Mouse (Mus musculus) forebrain, embryonic 12.5 days (tissue): ENCODE results near the gene Pnpla2. TPM values are rescaled to one million over a fixed set of nuclear protein-coding genes. Genes with fewer than 3 reads are reported as not detected.
A peak's percentile ranks its signal among the peaks of the same experiment; 100 is the strongest.

Source experiments
- ATAC-seq: fragments of 200-750 bp; cut with Nextera tagmentation; 2 replicates; pipeline ENCODE4 v1.8.0; 2017; ENCODE audit warnings: moderate TSS enrichment; ENCODE audit not compliant: low FRiP score
- H3K27ac ChIP-seq: fragments of 300-500 bp; sonication (generic); 2 replicates; pipeline ENCODE4 v1.5.1; 2016; ENCODE audit warnings: mild to moderate bottlenecking
- H3K27me3 ChIP-seq: fragments of 300-500 bp; sonication (generic); 2 replicates; pipeline ENCODE4 v1.6.1; 2016; ENCODE audit warnings: mild to moderate bottlenecking
- H3K36me3 ChIP-seq: fragments of 300-500 bp; sonication (generic); replicated peaks from 2 replicates; pipeline ENCODE4 v1.6.1; 2016; ENCODE audit warnings: mild to moderate bottlenecking
- H3K4me1 ChIP-seq: fragments of 300-500 bp; sonication (generic); 2 replicates; pipeline ENCODE4 v1.6.1; 2016
- H3K4me2 ChIP-seq: fragments of 300-500 bp; sonication (generic); 2 replicates; pipeline ENCODE4 v1.6.1; 2016; ENCODE audit warnings: mild to moderate bottlenecking, moderate library complexity
- H3K4me3 ChIP-seq: fragments of 300-500 bp; sonication (generic); replicated peaks from 2 replicates; pipeline ENCODE4 v1.5.1; 2016; ENCODE audit warnings: mild to moderate bottlenecking
- H3K9ac ChIP-seq: fragments of 300-500 bp; sonication (generic); 2 replicates; pipeline ENCODE4 v1.6.1; 2016; ENCODE audit warnings: mild to moderate bottlenecking
- H3K9me3 ChIP-seq: fragments of 300-500 bp; sonication (generic); 2 replicates; pipeline ENCODE4 v1.6.1; 2016
- WGBS: fragments of 180-500 bp; shearing (Covaris S2); methylation state at CpG from one replicate; pipeline ENCODE4 v1.1.7; 2016; 5-methylcytosine and 5-hydroxymethylcytosine counted together
- polyA plus RNA-seq: library from polyadenylated mRNA; unstranded; fragments of >200 nt; fragmentation: Nextera tagmentation; extraction: Ambion mirVana; gene quantifications from 2 replicates; pipeline ENCODE4 v1.2.1, GENCODE M21; 2016

The Pnpla2 gene
- polyA plus RNA-seq, 1 experiment from 2014 or later, result 16.2 TPM

GRCm38 (mm10) chr7:141457986-141458660 is 3.1 kb downstream of the Pnpla2 start:
- Histone ChIP-seq H3K9ac (no peak overlapping the region), H3K4me2 (no peak overlapping the region)
- ATAC-seq, result no peak

GRCm38 (mm10) chr7:141458661-141459060 is 3.7 kb downstream of the Pnpla2 start:
- Histone ChIP-seq H3K9me3 (no peaks in the 10 kb centered on the region), H3K36me3 (peaks cover 12% of the 10 kb centered on the region; the same call in 1 of the 2 replicates), H3K4me1 (peaks cover 34% of the 10 kb centered on the region), H3K27me3 (peaks cover 55% of the 10 kb centered on the region), H3K4me3 (no peak overlapping the region), H3K4me2 (no peak overlapping the region), H3K9ac (no peak overlapping the region), H3K27ac (no peak overlapping the region)
- 90% methylated on average over 11 of the region's 11 CpGs for WGBS
- no peak for ATAC-seq

More at GRCm38 (mm10) chr7:141457986-141458660, 3.1 kb downstream of the Pnpla2 start:
- Histone ChIP-seq H3K4me3 (no peak overlapping the region), H3K4me1 (peaks cover 34% of the 10 kb centered on the region), H3K9me3 (no peaks in the 10 kb centered on the region), H3K27ac (no peak overlapping the region), H3K27me3 (peaks cover 50% of the 10 kb centered on the region), H3K36me3 (peaks cover 12% of the 10 kb centered on the region; the same call in 1 of the 2 replicates)
- WGBS, result 75% methylated on average over 15 of the region's 15 CpGs

- Histone ChIP-seq H3K9ac (no peak overlapping the region), H3K4me2 (no peak overlapping the region), H3K36me3 (peaks cover 12% of the 10 kb centered on the region; the same call in 1 of the 2 replicates), H3K9me3 (no peaks in the 10 kb centered on the region), H3K27me3 (peaks cover 62% of the 10 kb centered on the region), H3K4me1 (peaks cover 34% of the 10 kb centered on the region), H3K27ac (no peak overlapping the region), H3K4me3 (no peak overlapping the region)
- ATAC-seq, result no peak
- WGBS, result 92% methylated on average over 17 of the region's 17 CpGs
Observed at GRCm38 (mm10) chr7:141459301-141459711, 4.3 kb downstream of the Pnpla2 start.

GRCm38 (mm10) chr7:141460001-141460390 is 5.0 kb downstream of the Pnpla2 start:
- Histone ChIP-seq H3K36me3 (peaks cover 12% of the 10 kb centered on the region; the same call in 1 of the 2 replicates), H3K9ac (no peak overlapping the region), H3K4me2 (no peak overlapping the region), H3K27me3 (peaks cover 69% of the 10 kb centered on the region), H3K4me1 (peaks cover 34% of the 10 kb centered on the region), H3K9me3 (no peaks in the 10 kb centered on the region), H3K27ac (no peak overlapping the region), H3K4me3 (no peak overlapping the region)
- ATAC-seq, result no peak
- 80% methylated on average over 5 of the region's 5 CpGs for WGBS

- peaks cover 35% of the 10 kb centered on the region for H3K4me1 ChIP-seq
Observed at GRCm38 (mm10) chr7:141460391-141461113, 5.6 kb downstream of the Pnpla2 start, which contains the start of gene Cracr2b. Gene Cracr2b, plus strand, starts transcription at chr7:141461094.

GRCm38 (mm10) chr7:141461521-141462332 is 6.7 kb downstream of the Pnpla2 start:
- Histone ChIP-seq H3K4me2 (peak overlapping the region; percentile 58), H3K9ac (peak overlapping the region; percentile 47), H3K36me3 (peaks cover 12% of the 10 kb centered on the region; the same call in 1 of the 2 replicates), H3K27me3 (peaks cover 81% of the 10 kb centered on the region), H3K27ac (no peak overlapping the region), H3K4me3 (peak overlapping the region; percentile 38), H3K4me1 (peaks cover 25% of the 10 kb centered on the region), H3K9me3 (no peaks in the 10 kb centered on the region)
- ATAC-seq, result no peak
- WGBS, result 3% methylated on average over 52 of the region's 59 CpGs

More at GRCm38 (mm10) chr7:141460391-141461113, 5.6 kb downstream of the Pnpla2 start, which contains the start of gene Cracr2b:
- peaks cover 12% of the 10 kb centered on the region; the same call in 1 of the 2 replicates for H3K36me3 ChIP-seq
- H3K27ac ChIP-seq, result no peak within 1 kb of the TSS
- peak within 1 kb of the TSS; percentile 47 for H3K9ac ChIP-seq
- 75% methylated on average over 15 of the region's 15 CpGs for WGBS
- peak within 1 kb of the TSS; percentile 58 for H3K4me2 ChIP-seq
- H3K9me3 ChIP-seq, result no peaks in the 10 kb centered on the region
- H3K27me3 ChIP-seq, result peaks cover 74% of the 10 kb centered on the region
- peak within 1 kb of the TSS; percentile 38 for H3K4me3 ChIP-seq
- ATAC-seq, result no peak

GRCm38 (mm10) chr7:141462333-141462821 is 7.4 kb downstream of the Pnpla2 start:
- H3K4me2 ChIP-seq, result peak overlapping the region; percentile 58; the same call in 1 of the 2 replicates
- peak overlapping the region; percentile 38 for H3K4me3 ChIP-seq
- H3K27ac ChIP-seq, result no peak overlapping the region
- H3K9me3 ChIP-seq, result no peaks in the 10 kb centered on the region
- H3K36me3 ChIP-seq, result peaks cover 12% of the 10 kb centered on the region; the same call in 1 of the 2 replicates
- peaks cover 84% of the 10 kb centered on the region for H3K27me3 ChIP-seq
- 17% methylated on average over 5 of the region's 5 CpGs for WGBS
- no peak overlapping the region for H3K9ac ChIP-seq
- no peak for ATAC-seq
- peaks cover 30% of the 10 kb centered on the region for H3K4me1 ChIP-seq

- H3K36me3 ChIP-seq, result peaks cover 7% of the 10 kb centered on the region; the same call in 1 of the 2 replicates
- H3K27me3 ChIP-seq, result peaks cover 79% of the 10 kb centered on the region
- H3K4me2 ChIP-seq, result 0 out of 2 replicates have a peak overlapping the region, but pooled peaks have one; percentile 15
- H3K4me1 ChIP-seq, result peaks cover 47% of the 10 kb centered on the region
- no peaks in the 10 kb centered on the region for H3K9me3 ChIP-seq
- H3K27ac ChIP-seq, result no peak overlapping the region
- H3K9ac ChIP-seq, result no peak overlapping the region
- 23% methylated on average over 12 of the region's 12 CpGs for WGBS
- H3K4me3 ChIP-seq, result peak overlapping the region; percentile 13
- ATAC-seq, result no peak
Observed at GRCm38 (mm10) chr7:141463824-141464602, 9.0 kb downstream of the Pnpla2 start.

- no peak for ATAC-seq
- Histone ChIP-seq H3K9me3 (no peaks in the 10 kb centered on the region), H3K4me3 (peak overlapping the region; percentile 13), H3K9ac (0 out of 2 replicates have a peak overlapping the region, but pooled peaks have one; percentile 25), H3K36me3 (peaks cover 4% of the 10 kb centered on the region; the same call in 1 of the 2 replicates), H3K4me2 (peak overlapping the region; percentile 15), H3K27me3 (peaks cover 73% of the 10 kb centered on the region), H3K4me1 (peaks cover 54% of the 10 kb centered on the region), H3K27ac (no peak overlapping the region)
- WGBS, result 2% methylated on average over 38 of the region's 38 CpGs
Observed at GRCm38 (mm10) chr7:141464603-141465201, 9.7 kb downstream of the Pnpla2 start.

- Histone ChIP-seq H3K27me3 (peaks cover 64% of the 10 kb centered on the region), H3K4me2 (no peak overlapping the region), H3K36me3 (peaks cover 12% of the 10 kb centered on the region), H3K9me3 (no peaks in the 10 kb centered on the region), H3K27ac (no peak overlapping the region), H3K4me3 (no peak overlapping the region), H3K9ac (peak overlapping the region; percentile 25; the same call in 1 of the 2 replicates), H3K4me1 (peaks cover 54% of the 10 kb centered on the region)
- ATAC-seq, result no peak
- 49% methylated on average over 8 of the region's 10 CpGs for WGBS
Observed at GRCm38 (mm10) chr7:141465388-141466044, 10.5 kb downstream of the Pnpla2 start.
